Mouse (Mus musculus): ENCODE measurements at regions not wholly inside any gene's neighbourhood (a gene's known extent, or its start where the extent isn't known, plus 50 kb on each side); places are given as distances from the start of the nearest gene placed in this dataset.

GRCm38 (mm10) chr3:8751356-8751755 lies 858.5 kb downstream of the Zfp704 start:
- no peak for TF ChIP-seq CTCF (IDR thresholded peaks at IDR 0.05)
- intact Hi-C loops (cut with DNase I), result no loop called here
- H3K27ac ChIP-seq, result no peak overlapping the region
- no peak for DNase-seq
- peak overlapping the region; percentile 45 for H3K4me3 ChIP-seq

GRCm38 (mm10) chr3:8750858-8751257 lies 859.0 kb downstream of the Zfp704 start:
- Histone ChIP-seq H3K4me3 (peak overlapping the region; percentile 45), H3K27ac (no peak overlapping the region)
- DNase-seq, result no peak
- TF ChIP-seq CTCF (IDR thresholded peaks at IDR 0.05), result no peak
- intact Hi-C loops (cut with DNase I), result no loop called here

GRCm38 (mm10) chr3:8750162-8750561 lies 859.7 kb downstream of the Zfp704 start:
- DNase-seq, result no peak
- intact Hi-C loops (cut with DNase I), result no loop called here
- H3K4me3 ChIP-seq, result no peak overlapping the region
- no peak overlapping the region for H3K27ac ChIP-seq
- no peak for TF ChIP-seq CTCF (IDR thresholded peaks at IDR 0.05)

- intact Hi-C loops (cut with DNase I), result no loop called here
- DNase-seq, result no peak
- Histone ChIP-seq H3K27ac (no peak overlapping the region), H3K4me3 (no peak overlapping the region)
- TF ChIP-seq CTCF (IDR thresholded peaks at IDR 0.05), result no peak
These were observed 862.7 kb downstream of the Zfp704 start for GRCm38 (mm10) chr3:8747201-8747600.

GRCm38 (mm10) chr3:8746677-8747076 lies 863.2 kb downstream of the Zfp704 start:
- Histone ChIP-seq H3K4me3 (no peak overlapping the region), H3K27ac (no peak overlapping the region)
- no peak for DNase-seq
- no peak for TF ChIP-seq CTCF (IDR thresholded peaks at IDR 0.05)
- intact Hi-C loops (cut with DNase I), result no loop called here

- TF ChIP-seq CTCF (IDR thresholded peaks at IDR 0.05), result no peak
- DNase-seq, result no peak
- Histone ChIP-seq H3K4me3 (no peak overlapping the region), H3K27ac (no peak overlapping the region)
- intact Hi-C loops (cut with DNase I), result no loop called here
These were observed 863.8 kb downstream of the Zfp704 start for GRCm38 (mm10) chr3:8746037-8746436.

- TF ChIP-seq CTCF (IDR thresholded peaks at IDR 0.05), result no peak
- intact Hi-C loops (cut with DNase I), result no loop called here
- Histone ChIP-seq H3K4me3 (no peak overlapping the region), H3K27ac (no peak overlapping the region)
- no peak for DNase-seq
These were observed 865.0 kb downstream of the Zfp704 start for GRCm38 (mm10) chr3:8744857-8745256.

- DNase-seq, result no peak
- no peak overlapping the region for H3K4me3 ChIP-seq
- intact Hi-C loops (cut with DNase I), result no loop called here
- no peak overlapping the region for H3K27ac ChIP-seq
- TF ChIP-seq CTCF (IDR thresholded peaks at IDR 0.05), result no peak
These were observed 866.2 kb downstream of the Zfp704 start for GRCm38 (mm10) chr3:8743650-8744049.

- no peak for TF ChIP-seq CTCF (IDR thresholded peaks at IDR 0.05)
- intact Hi-C loops (cut with DNase I), result no loop called here
- Histone ChIP-seq H3K4me3 (no peak overlapping the region), H3K27ac (no peak overlapping the region)
- DNase-seq, result no peak
These were observed 868.4 kb downstream of the Zfp704 start for GRCm38 (mm10) chr3:8741266-8742023.

- intact Hi-C loops (cut with DNase I), result no loop called here
- H3K27ac ChIP-seq, result no peak overlapping the region
- DNase-seq, result no peak
- H3K4me3 ChIP-seq, result no peak overlapping the region
- no peak for TF ChIP-seq CTCF (IDR thresholded peaks at IDR 0.05)
These were observed 869.2 kb downstream of the Zfp704 start for GRCm38 (mm10) chr3:8740710-8741109.

- TF ChIP-seq CTCF (IDR thresholded peaks at IDR 0.05), result no peak
- no peak for DNase-seq
- Histone ChIP-seq H3K4me3 (no peak overlapping the region), H3K27ac (no peak overlapping the region)
- intact Hi-C loops (cut with DNase I), result no loop called here
These were observed 870.6 kb downstream of the Zfp704 start for GRCm38 (mm10) chr3:8739299-8739698.

- DNase-seq, result peak; percentile 30
- no peak overlapping the region for H3K27ac ChIP-seq
These were observed 873.5 kb downstream of the Zfp704 start for GRCm38 (mm10) chr3:8736239-8736953.

GRCm38 (mm10) chr3:8734096-8734495 lies 875.8 kb downstream of the Zfp704 start:
- H3K27ac ChIP-seq, result no peak overlapping the region
- peak; percentile 44 for DNase-seq
- no peak overlapping the region for H3K4me3 ChIP-seq
- TF ChIP-seq CTCF (IDR thresholded peaks at IDR 0.05), result no peak
- intact Hi-C loops (cut with DNase I), result no loop called here

More at GRCm38 (mm10) chr3:8736239-8736953, 873.5 kb downstream of the Zfp704 start:
- intact Hi-C loops (cut with DNase I), result no loop called here
- no peak overlapping the region for H3K4me3 ChIP-seq
- no peak for TF ChIP-seq CTCF (IDR thresholded peaks at IDR 0.05)

All from gastrocnemius, adult 2 months (tissue).